In genomic region chr8:8602616-8603461, GRCm38 (mm10) we compare ENCODE assay signal across 10 mouse cellular contexts. TPM values are rescaled to one million over a fixed set of nuclear protein-coding genes. Genes with fewer than 3 reads are reported as not detected.
DNase-seq lines count a peak whose midpoint lies in the region; ATAC-seq and TF ChIP-seq lines count a peak whose summit lies in the region.
"Had no signal": no experiment of that assay in that cellular context is flagged by ENCODE, and none has a peak within 500 bp of the region (broad histone marks: within the 10 kb centered on the region; RNA-seq: fewer than 3 reads in every experiment).

No protein-coding gene starts in this region.

- no peak for TF ChIP-seq EP300 in heart, postnatal 0 days (IDR thresholded peaks at IDR 0.05; ENCODE audit: low read depth)

- 40% methylated on average over 7 of the region's 7 CpGs for WGBS in heart, postnatal 0 days
- 41% methylated on average over 7 of the region's 7 CpGs for WGBS in lung, embryonic 15.5 days
- WGBS in midbrain, embryonic 14.5 days = 83% methylated on average over 7 of the region's 7 CpGs
- WGBS in neural tube, embryonic 15.5 days = 85% methylated on average over 7 of the region's 7 CpGs

- H3K27me3 ChIP-seq in heart, postnatal 0 days (ENCODE audit: control insufficient read depth, insufficient read depth, low read length) = no peaks in the 10 kb centered on the region
- no peaks in the 10 kb centered on the region for H3K27me3 ChIP-seq in lung, embryonic 15.5 days
- H3K27me3 ChIP-seq in midbrain, embryonic 14.5 days (ENCODE audit: control insufficient read depth, insufficient read depth, low read length) = 0 out of 2 replicates have a peak, but pooled peaks cover 6% of the 10 kb centered on the region
- no peaks in the 10 kb centered on the region for H3K27me3 ChIP-seq in neural tube, embryonic 15.5 days (replicated peaks)

- TF ChIP-seq CTCF in heart, postnatal 0 days (IDR thresholded peaks at IDR 0.05; ENCODE audit: low read depth) = no peak

- no peak overlapping the region for H3K4me2 ChIP-seq in heart, postnatal 0 days (ENCODE audit: low read depth, low read length)
- H3K4me2 ChIP-seq in lung, embryonic 15.5 days = no peak overlapping the region
- no peak overlapping the region for H3K4me2 ChIP-seq in midbrain, embryonic 14.5 days (ENCODE audit: low read length)
- H3K4me2 ChIP-seq in neural tube, embryonic 15.5 days = no peak overlapping the region

- H3K4me3 ChIP-seq in heart, postnatal 0 days (ENCODE audit: low read depth, low read length) = no peak overlapping the region
- no peak overlapping the region for H3K4me3 ChIP-seq in lung, embryonic 15.5 days
- H3K4me3 ChIP-seq in midbrain, embryonic 14.5 days (replicated peaks; ENCODE audit: low read depth, low read length) = no peak overlapping the region
- no peak overlapping the region for H3K4me3 ChIP-seq in neural tube, embryonic 15.5 days (replicated peaks)

- DNase-seq in thymus, postnatal 25 days = peak; percentile 3
- no peak for DNase-seq in thymus, adult 18-20 months
- DNase-seq in heart, postnatal 0 days (ENCODE audit: low spot score) = peak; percentile 9
- no peak for DNase-seq in midbrain, embryonic 14.5 days
- DNase-seq in spleen, postnatal 14 days (ENCODE audit: low spot score in 2 of 2) = no peak

- H3K36me3 ChIP-seq in heart, postnatal 0 days (replicated peaks; ENCODE audit: control insufficient read depth, insufficient read depth, low read length) = no peaks in the 10 kb centered on the region
- no peaks in the 10 kb centered on the region for H3K36me3 ChIP-seq in lung, embryonic 15.5 days
- no peaks in the 10 kb centered on the region for H3K36me3 ChIP-seq in midbrain, embryonic 14.5 days (ENCODE audit: control insufficient read depth, insufficient read depth, low read length)
- no peaks in the 10 kb centered on the region for H3K36me3 ChIP-seq in neural tube, embryonic 15.5 days

- H3K9ac ChIP-seq in heart, postnatal 0 days (replicated peaks; ENCODE audit: low read depth, low read length) = no peak overlapping the region
- no peak overlapping the region for H3K9ac ChIP-seq in lung, embryonic 15.5 days
- no peak overlapping the region for H3K9ac ChIP-seq in midbrain, embryonic 14.5 days (replicated peaks; ENCODE audit: low read length)
- no peak overlapping the region for H3K9ac ChIP-seq in neural tube, embryonic 15.5 days (replicated peaks)
- H3K9ac ChIP-seq: liver, embryonic 14.5 days had no signal

- no peak overlapping the region for H3K27ac ChIP-seq in heart, postnatal 0 days (ENCODE audit: low read depth)
- peak overlapping the region; percentile 54 for H3K27ac ChIP-seq in lung, embryonic 15.5 days
- no peak overlapping the region for H3K27ac ChIP-seq in midbrain, embryonic 14.5 days (replicated peaks; ENCODE audit: low read depth, low read length)
- H3K27ac ChIP-seq in neural tube, embryonic 15.5 days (replicated peaks) = no peak overlapping the region
- H3K27ac ChIP-seq: liver, embryonic 14.5 days had no signal

- no peaks in the 10 kb centered on the region for H3K9me3 ChIP-seq in heart, postnatal 0 days (replicated peaks; ENCODE audit: control insufficient read depth, low read length)
- H3K9me3 ChIP-seq in lung, embryonic 15.5 days = no peaks in the 10 kb centered on the region
- H3K9me3 ChIP-seq in midbrain, embryonic 14.5 days (ENCODE audit: control insufficient read depth, low read length) = no peaks in the 10 kb centered on the region
- H3K9me3 ChIP-seq in neural tube, embryonic 15.5 days (replicated peaks) = no peaks in the 10 kb centered on the region

- no peaks in the 10 kb centered on the region for H3K4me1 ChIP-seq in heart, postnatal 0 days (ENCODE audit: control insufficient read depth, insufficient read depth)
- peaks cover 13% of the 10 kb centered on the region; the same call in 1 of the 2 replicates for H3K4me1 ChIP-seq in lung, embryonic 15.5 days
- H3K4me1 ChIP-seq in midbrain, embryonic 14.5 days (ENCODE audit: control insufficient read depth, insufficient read depth, low read length) = no peaks in the 10 kb centered on the region
- no peaks in the 10 kb centered on the region for H3K4me1 ChIP-seq in neural tube, embryonic 15.5 days

- ATAC-seq in heart, postnatal 0 days (ENCODE audit: insufficient read depth, low read depth) = peak; percentile 36
- ATAC-seq in lung, embryonic 15.5 days (ENCODE audit: borderline replicate concordance, extremely low read depth, low FRiP score, low TSS enrichment) = peak; percentile 71; the same call in 1 of the 2 replicates
- ATAC-seq in activated CD4-positive, CD25-positive, alpha-beta regulatory T cell, adult 4 months = no peak
- no peak for ATAC-seq in midbrain, embryonic 14.5 days (ENCODE audit: low FRiP score, low TSS enrichment)
- no peak for ATAC-seq in neural tube, embryonic 15.5 days (ENCODE audit: low FRiP score)
- ATAC-seq: forebrain, embryonic 14.5 days had no signal

RNA-seq across cellular contexts. Expression of gene Efnb2, which starts 58.2 kb away (rescaled TPM):
- total RNA-seq in heart, postnatal 0 days (2014; rRNA removed; ENCODE audit: low replicate concordance) = 13.8 and 16.9 TPM in 2 replicates
- polyA plus RNA-seq in heart, postnatal 0 days (2015; fragmentation: Nextera tagmentation; extraction: Ambion mirVana) = 6.2 and 6.8 TPM in 2 replicates
- polyA plus RNA-seq in lung, embryonic 15.5 days (2015; fragmentation: Nextera tagmentation; extraction: Ambion mirVana) = 25.7 and 26.2 TPM in 2 replicates
- polyA plus RNA-seq in activated CD4-positive, CD25-positive, alpha-beta regulatory T cell, adult 4 months (2017; shearing (Covaris generic)) = under 1 TPM in 1 of 2 experiments, not detected in 1; 0.07 TPM
- 14.0 and 17.1 TPM in 2 replicates for polyA plus RNA-seq in midbrain, embryonic 14.5 days (2014; fragmentation: Nextera tagmentation; extraction: Ambion mirVana)
- 14.7 TPM in 2 replicates for polyA plus RNA-seq in neural tube, embryonic 15.5 days (2015; fragmentation: Nextera tagmentation; extraction: Ambion mirVana)

Comparison
In these comparisons a context has a peak if more than half of its experiments do, and no peak if none do; other contexts are left out.
1. DNase-seq: peak in thymus, postnatal 25 days (single experiment) and heart, postnatal 0 days (single experiment); none in thymus, adult 18-20 months (0 of 2), midbrain, embryonic 14.5 days (single experiment) and spleen, postnatal 14 days (0 of 2).
2. ATAC-seq: peak in heart, postnatal 0 days (single experiment) and lung, embryonic 15.5 days (single experiment); none in activated CD4-positive, CD25-positive, alpha-beta regulatory T cell, adult 4 months (single experiment), midbrain, embryonic 14.5 days (single experiment) and neural tube, embryonic 15.5 days (single experiment).